Mouse (Mus musculus) neural tube, embryonic 14.5 days (tissue): ENCODE measurements at regions not wholly inside any gene's neighbourhood (a gene's known extent, or its start where the extent isn't known, plus 50 kb on each side); places are given as distances from the start of the nearest gene placed in this dataset.

Experiments
- ATAC-seq: fragments of 200-750 bp; cut with Nextera tagmentation; 2 replicates; pipeline ENCODE4 v1.8.0; 2017; ENCODE audit warnings: low read depth, mild to moderate bottlenecking, moderate TSS enrichment, moderate library complexity
- H3K27ac ChIP-seq: fragments of 300-500 bp; sonication (generic); 2 replicates; pipeline ENCODE4 v1.5.1; 2014; ENCODE audit warnings: low read depth, mild to moderate bottlenecking, control low read depth, low read length, moderate library complexity, mixed read lengths
- H3K27me3 ChIP-seq: fragments of 300-500 bp; sonication (generic); 2 replicates; pipeline ENCODE4 v1.6.1; 2014; ENCODE audit warnings: low read length; ENCODE audit not compliant: control insufficient read depth, insufficient read depth
- H3K36me3 ChIP-seq: fragments of 300-500 bp; sonication (generic); 2 replicates; pipeline ENCODE4 v1.6.1; 2014; ENCODE audit warnings: low read length, mixed read lengths; ENCODE audit not compliant: control insufficient read depth, insufficient read depth
- H3K4me1 ChIP-seq: fragments of 300-500 bp; sonication (generic); 2 replicates; pipeline ENCODE4 v1.6.1; 2014; ENCODE audit warnings: low read length; ENCODE audit not compliant: control insufficient read depth, insufficient read depth
- H3K4me2 ChIP-seq: fragments of 300-500 bp; sonication (generic); 2 replicates; pipeline ENCODE4 v1.6.1; 2014; ENCODE audit warnings: mild to moderate bottlenecking, low read depth, low read length, control low read depth
- H3K4me3 ChIP-seq: fragments of 300-500 bp; sonication (generic); 2 replicates; pipeline ENCODE4 v1.5.1; 2014; ENCODE audit warnings: low read depth, low read length, control low read depth, mixed read lengths
- H3K9ac ChIP-seq: fragments of 300-500 bp; sonication (generic); replicated peaks from 2 replicates; pipeline ENCODE4 v1.6.1; 2014; ENCODE audit warnings: low read depth, mild to moderate bottlenecking, control low read depth, low read length, mixed read lengths
- H3K9me3 ChIP-seq: fragments of 300-500 bp; sonication (generic); 2 replicates; pipeline ENCODE4 v1.6.1; 2016; ENCODE audit warnings: low read length; ENCODE audit not compliant: control insufficient read depth
- WGBS: fragments of 180-500 bp; shearing (Covaris S2); extraction: QIAGEN DNeasy Blood & Tissue Kit; methylation state at CpG from one replicate; pipeline ENCODE4 v1.1.7; 2014; 5-methylcytosine and 5-hydroxymethylcytosine counted together

DNA sequence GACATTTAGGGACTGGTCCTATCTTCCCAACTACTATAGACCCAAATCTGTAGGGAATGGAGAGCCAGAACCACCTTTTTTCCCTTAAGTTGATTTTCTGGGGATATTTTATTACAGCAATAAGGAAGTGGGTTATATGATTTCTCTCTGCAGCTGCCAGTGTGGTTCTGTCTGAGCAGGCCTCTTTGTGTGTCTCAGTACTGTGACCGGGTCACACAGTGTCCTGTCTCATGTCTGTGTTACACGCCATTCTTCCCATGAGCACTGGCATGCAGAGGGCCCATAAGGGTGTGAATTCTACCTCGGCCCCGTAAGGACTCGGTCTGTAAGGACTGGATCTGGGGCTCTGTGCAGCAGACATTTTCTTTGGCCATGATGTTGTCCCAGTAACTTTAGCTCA, 254.9 kb downstream of the Cdh26 start:
- Histone ChIP-seq H3K27me3 (no peaks in the 10 kb centered on the region), H3K4me3 (no peak overlapping the region), H3K27ac (no peak overlapping the region), H3K36me3 (no peaks in the 10 kb centered on the region), H3K9ac (no peak overlapping the region), H3K4me2 (no peak overlapping the region), H3K9me3 (no peaks in the 10 kb centered on the region), H3K4me1 (peaks cover 12% of the 10 kb centered on the region)
- ATAC-seq: no peak
- WGBS: 86% methylated on average over 5 of the region's 5 CpGs

GRCm38 (mm10) chr2:178686167-178686601, 255.9 kb downstream of the Cdh26 start:
- no peak overlapping the region for H3K4me2 ChIP-seq
- 36% methylated on average over 7 of the region's 7 CpGs for WGBS
- no peak overlapping the region for H3K27ac ChIP-seq
- no peaks in the 10 kb centered on the region for H3K27me3 ChIP-seq
- H3K36me3 ChIP-seq: no peaks in the 10 kb centered on the region
- no peak for ATAC-seq
- no peaks in the 10 kb centered on the region for H3K9me3 ChIP-seq
- no peak overlapping the region for H3K4me3 ChIP-seq
- peaks cover 12% of the 10 kb centered on the region for H3K4me1 ChIP-seq
- no peak overlapping the region for H3K9ac ChIP-seq

DNA sequence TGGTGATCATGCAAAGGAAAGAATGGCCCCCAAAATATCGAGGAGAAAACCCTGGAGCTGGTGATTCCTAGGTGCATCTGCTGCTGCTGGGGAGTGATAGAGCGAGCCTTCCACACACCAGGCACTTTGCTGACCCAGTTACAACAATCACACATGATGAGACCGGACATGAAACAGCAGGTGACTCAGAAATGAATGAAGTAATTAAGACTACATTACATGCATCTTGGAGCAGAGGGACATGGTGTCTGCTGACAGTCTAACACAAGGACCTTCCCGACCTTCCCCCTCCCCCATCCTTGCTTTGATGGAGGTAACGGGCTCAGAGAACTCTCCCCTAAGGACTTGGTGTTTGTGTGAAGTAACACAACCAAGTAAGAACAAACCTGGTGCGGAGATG, 258.3 kb downstream of the Cdh26 start:
- Histone ChIP-seq H3K4me2 (no peak overlapping the region), H3K36me3 (no peaks in the 10 kb centered on the region), H3K4me3 (no peak overlapping the region), H3K27ac (no peak overlapping the region), H3K27me3 (no peaks in the 10 kb centered on the region), H3K9ac (no peak overlapping the region), H3K9me3 (no peaks in the 10 kb centered on the region), H3K4me1 (peaks cover 6% of the 10 kb centered on the region)
- WGBS: 71% methylated on average over 6 of the region's 6 CpGs
- ATAC-seq: no peak

DNA sequence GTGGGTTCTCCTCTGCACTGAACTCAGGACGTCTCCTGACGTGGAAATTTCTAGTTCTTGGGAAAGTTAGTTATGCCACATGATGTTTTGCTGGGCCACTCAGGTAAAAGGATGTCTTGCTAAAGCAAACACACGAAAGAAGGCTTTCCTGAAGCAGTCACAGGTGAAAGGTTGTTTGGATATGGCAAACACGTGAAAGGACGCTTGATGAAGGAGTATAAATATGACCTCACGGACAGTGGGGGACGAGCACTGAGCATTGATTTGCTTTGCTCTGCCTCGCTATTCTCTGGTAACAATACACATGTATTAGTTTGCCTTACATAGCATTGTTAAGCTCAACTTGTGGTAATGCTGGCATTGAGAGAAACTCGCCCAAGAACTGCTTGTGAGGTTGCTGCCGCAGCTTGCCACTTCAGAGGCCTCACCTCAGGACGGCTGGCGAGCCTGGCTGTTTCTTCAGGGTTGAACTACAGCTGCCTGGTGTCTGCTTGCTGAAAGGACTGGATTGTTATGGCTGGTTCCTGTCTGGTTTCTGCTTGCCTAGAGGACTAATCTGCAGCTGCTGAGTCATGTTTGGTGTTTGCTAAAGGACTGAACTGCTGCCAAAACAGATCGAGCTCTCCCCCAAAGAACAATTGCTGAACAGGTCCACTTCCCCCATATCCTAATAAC, 261.0 kb downstream of the Cdh26 start:
- no peak overlapping the region for H3K4me3 ChIP-seq
- no peaks in the 10 kb centered on the region for H3K9me3 ChIP-seq
- ATAC-seq: no peak
- H3K9ac ChIP-seq: no peak overlapping the region
- H3K36me3 ChIP-seq: no peaks in the 10 kb centered on the region
- no peaks in the 10 kb centered on the region; the same call in 1 of the 2 replicates for H3K4me1 ChIP-seq
- no peak overlapping the region for H3K27ac ChIP-seq
- no peak overlapping the region for H3K4me2 ChIP-seq
- no peaks in the 10 kb centered on the region for H3K27me3 ChIP-seq
- WGBS: 67% methylated on average over 13 of the region's 13 CpGs

DNA sequence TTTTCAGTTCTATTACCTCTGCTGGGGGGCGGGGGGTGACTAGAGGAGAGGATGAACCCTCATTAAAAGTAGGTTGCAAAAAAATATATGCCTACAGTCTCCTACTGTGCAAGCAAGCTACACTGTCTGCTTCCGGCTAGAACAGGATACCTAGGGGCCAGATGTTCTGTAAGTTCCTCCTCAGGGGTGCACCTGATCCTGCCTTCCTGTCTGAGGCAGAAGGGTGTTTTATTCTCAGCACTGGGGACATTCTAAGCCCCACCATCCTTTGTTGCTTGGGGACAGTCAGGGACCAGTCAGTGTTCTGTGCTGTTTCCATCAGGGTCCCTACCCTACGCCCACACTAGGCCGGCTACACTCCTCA, 261.5 kb downstream of the Cdh26 start:
- H3K4me3 ChIP-seq: no peak overlapping the region
- WGBS: 82% methylated on average over 4 of the region's 4 CpGs
- H3K4me2 ChIP-seq: no peak overlapping the region
- H3K9me3 ChIP-seq: no peaks in the 10 kb centered on the region
- no peaks in the 10 kb centered on the region; the same call in 1 of the 2 replicates for H3K4me1 ChIP-seq
- ATAC-seq: no peak
- H3K27me3 ChIP-seq: no peaks in the 10 kb centered on the region
- H3K9ac ChIP-seq: no peak overlapping the region
- H3K27ac ChIP-seq: no peak overlapping the region
- no peaks in the 10 kb centered on the region for H3K36me3 ChIP-seq

DNA sequence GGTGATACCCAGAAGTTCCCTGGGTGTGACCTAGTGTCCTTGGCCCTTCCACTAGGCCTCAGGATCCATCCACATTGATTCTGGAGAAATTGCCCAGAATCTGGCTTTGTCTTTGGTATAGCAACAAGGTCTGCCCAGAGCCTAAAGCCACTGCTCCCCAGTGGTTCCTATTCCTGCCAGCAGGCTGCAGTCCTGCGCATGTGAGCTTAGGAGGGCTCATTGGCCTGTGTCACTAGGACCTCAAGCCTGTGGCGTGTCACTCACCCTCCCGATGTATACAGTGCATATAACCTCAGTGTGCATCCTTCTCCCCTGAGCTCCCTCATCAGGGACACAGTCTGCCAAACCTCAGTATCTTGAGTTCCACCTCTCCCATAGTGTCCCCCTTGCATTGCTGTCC, 261.9 kb downstream of the Cdh26 start:
- Histone ChIP-seq H3K4me2 (no peak overlapping the region), H3K27ac (no peak overlapping the region), H3K9ac (no peak overlapping the region), H3K27me3 (no peaks in the 10 kb centered on the region), H3K4me1 (no peaks in the 10 kb centered on the region), H3K36me3 (no peaks in the 10 kb centered on the region), H3K4me3 (no peak overlapping the region), H3K9me3 (no peaks in the 10 kb centered on the region)
- whole genome bisulfite sequencing: 81% methylated on average over 3 of the region's 3 CpGs
- no peak for ATAC-seq

DNA sequence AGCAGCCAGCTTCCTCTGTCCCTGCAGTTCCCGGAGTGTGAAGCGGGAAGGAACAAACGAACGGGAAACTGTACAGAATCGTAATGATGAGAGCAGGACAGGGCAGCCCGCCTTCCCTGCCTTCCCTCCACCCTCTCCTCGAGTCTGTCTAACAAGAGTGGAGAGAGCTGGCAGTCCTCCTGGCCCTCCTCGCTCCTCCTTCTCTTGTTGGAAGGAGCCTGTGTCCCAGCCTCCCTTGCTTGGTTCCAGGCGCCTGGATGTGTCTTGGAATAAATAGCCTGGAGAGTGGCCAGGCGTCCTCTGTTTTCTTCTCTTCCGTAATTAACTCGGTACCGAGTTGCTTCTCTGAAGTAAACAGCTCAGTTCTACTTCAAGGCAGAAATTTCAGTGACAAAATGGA, 268.3 kb downstream of the Cdh26 start:
- Histone ChIP-seq H3K4me3 (no peak overlapping the region), H3K4me1 (no peaks in the 10 kb centered on the region), H3K27me3 (no peaks in the 10 kb centered on the region), H3K27ac (no peak overlapping the region), H3K9ac (no peak overlapping the region), H3K9me3 (no peaks in the 10 kb centered on the region), H3K4me2 (no peak overlapping the region), H3K36me3 (no peaks in the 10 kb centered on the region)
- peak; percentile 24; the same call in 1 of the 2 replicates for ATAC-seq
- WGBS: 73% methylated on average over 13 of the region's 13 CpGs

DNA sequence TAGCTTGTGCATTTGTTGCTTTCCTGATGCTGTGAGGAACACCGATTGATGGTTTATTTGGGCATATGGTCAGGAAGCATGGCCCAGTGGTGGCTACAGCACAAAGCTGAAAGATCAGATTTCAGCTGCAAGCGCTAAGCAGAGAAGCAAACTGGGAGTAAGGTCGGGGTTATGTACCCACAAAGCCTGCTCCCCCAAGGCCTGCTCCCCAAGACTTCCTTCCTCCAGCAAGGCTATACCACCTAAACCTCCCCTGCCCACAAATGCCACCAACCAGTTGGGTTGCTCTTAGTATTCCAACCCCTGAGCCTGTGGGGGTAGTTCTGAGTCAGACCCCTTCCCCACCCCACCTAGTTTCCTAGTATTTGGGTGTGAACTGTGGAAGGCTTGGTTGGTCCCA, 270.5 kb downstream of the Cdh26 start:
- no peak for ATAC-seq

DNA sequence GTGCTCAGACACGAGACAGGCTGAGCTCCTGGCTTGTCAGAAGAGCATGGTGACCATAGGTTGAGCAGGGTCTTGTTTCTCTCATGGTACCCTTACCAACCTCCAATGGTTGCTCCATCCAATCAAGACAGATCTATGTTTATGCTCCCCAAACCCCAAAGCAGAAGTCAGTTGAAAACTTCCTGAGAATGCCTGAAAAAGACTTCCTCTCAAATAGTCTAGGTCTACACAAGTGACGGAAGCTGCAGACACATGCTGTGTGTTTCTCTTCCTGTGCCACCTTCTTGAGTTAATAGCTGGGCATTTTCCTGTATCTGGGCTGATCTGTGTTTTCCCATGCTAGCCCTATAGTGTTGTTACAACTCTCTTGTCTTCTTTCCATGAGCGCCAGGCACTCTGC, 274.2 kb downstream of the Cdh26 start:
- no peaks in the 10 kb centered on the region for H3K36me3 ChIP-seq
- no peak for ATAC-seq
- H3K9ac ChIP-seq: no peak overlapping the region
- no peaks in the 10 kb centered on the region for H3K27me3 ChIP-seq
- WGBS: 82% methylated on average over 3 of the region's 3 CpGs
- no peak overlapping the region for H3K4me2 ChIP-seq
- no peaks in the 10 kb centered on the region for H3K9me3 ChIP-seq
- H3K4me3 ChIP-seq: no peak overlapping the region
- H3K27ac ChIP-seq: no peak overlapping the region
- H3K4me1 ChIP-seq: no peaks in the 10 kb centered on the region

More for the DNA sequence above, 270.5 kb downstream of the Cdh26 start:
- H3K9me3 ChIP-seq: no peaks in the 10 kb centered on the region
- no peak overlapping the region for H3K27ac ChIP-seq
- H3K4me3 ChIP-seq: no peak overlapping the region
- no peaks in the 10 kb centered on the region for H3K27me3 ChIP-seq
- H3K9ac ChIP-seq: no peak overlapping the region
- no peaks in the 10 kb centered on the region for H3K4me1 ChIP-seq
- WGBS: 84% methylated on average over 3 of the region's 3 CpGs
- no peak overlapping the region for H3K4me2 ChIP-seq
- no peaks in the 10 kb centered on the region for H3K36me3 ChIP-seq
